Mouse (Mus musculus) liver, embryonic 14.5 days (tissue): ENCODE data around the gene Tcte2. TPM values are rescaled to one million over a fixed set of nuclear protein-coding genes. Genes with fewer than 3 reads are reported as not detected.

ENCODE experiments used
- ATAC-seq: fragments of 200-750 bp; cut with Nextera tagmentation; 2 replicates; pipeline ENCODE4 v1.8.0; 2017; ENCODE audit warnings: moderate number of reproducible peaks, mild to moderate bottlenecking, moderate library complexity; ENCODE audit not compliant: insufficient read depth
- DNase-seq, 3 experiments: peaks; one replicate each; pipeline ENCODE4 v3.0.0-alpha.2; 2012 to 2013; ENCODE audit warnings: low read depth in 3 of 3, low spot score in 3 of 3
- H3K27ac ChIP-seq: fragments of 300-500 bp; sonication (generic); 2 replicates; pipeline ENCODE4 v1.5.1; 2014; ENCODE audit warnings: moderate library complexity, mild to moderate bottlenecking, control low read depth, inconsistent platforms
- H3K27me3 ChIP-seq: fragments of 300-500 bp; sonication (generic); 2 replicates; pipeline ENCODE4 v1.6.1; 2014; ENCODE audit warnings: mild to moderate bottlenecking, low read length, moderate library complexity; ENCODE audit not compliant: control insufficient read depth, insufficient read depth
- H3K36me3 ChIP-seq: fragments of 300-500 bp; sonication (generic); replicated peaks from 2 replicates; pipeline ENCODE4 v1.6.1; 2014; ENCODE audit warnings: low read depth; ENCODE audit not compliant: control insufficient read depth, insufficient read depth
- H3K4me1 ChIP-seq, 2 experiments: fragments of 200-500 bp in 1 of 2; fragments of 300-500 bp in 1 of 2; sonication (generic) in 1 of 2; replicated peaks; 2 replicates each; pipeline ENCODE4 v1.6.1; 2012 to 2014; ENCODE audit warnings: antibody characterized with exemption in 1 of 2, inconsistent platforms in 1 of 2, low read length in 1 of 2; ENCODE audit not compliant: control insufficient read depth in 2 of 2, insufficient read depth in 2 of 2
- H3K4me2 ChIP-seq: fragments of 300-500 bp; sonication (generic); 2 replicates; pipeline ENCODE4 v1.6.1; 2014; ENCODE audit warnings: low read depth, mild to moderate bottlenecking, control low read depth, moderate library complexity
- H3K4me3 ChIP-seq, 2 experiments: fragments of 200-500 bp in 1 of 2; fragments of 300-500 bp in 1 of 2; sonication (generic) in 1 of 2; 2 replicates each; pipeline ENCODE4 v1.5.1; 2012 to 2014; ENCODE audit warnings: low read depth in 2 of 2, low read length in 2 of 2, mild to moderate bottlenecking in 2 of 2, control low read depth in 1 of 2, inconsistent platforms in 1 of 2, moderate library complexity in 1 of 2; ENCODE audit not compliant: insufficient read depth in 1 of 2
- H3K9ac ChIP-seq: fragments of 300-500 bp; sonication (generic); replicated peaks from 2 replicates; pipeline ENCODE4 v1.6.1; 2014; ENCODE audit warnings: mild to moderate bottlenecking, control low read depth, moderate library complexity
- H3K9me3 ChIP-seq: fragments of 300-500 bp; sonication (generic); 2 replicates; pipeline ENCODE4 v1.6.1; 2016; ENCODE audit warnings: low read length, mixed read lengths; ENCODE audit not compliant: control insufficient read depth
- CTCF ChIP-seq: IDR thresholded peaks from 2 replicates; pipeline ENCODE4 v1.5.1; 2016; ENCODE audit warnings: antibody characterized with exemption, low read depth, control low read depth
- EP300 ChIP-seq: IDR thresholded peaks from 2 replicates; pipeline ENCODE4 v1.6.1; 2016; ENCODE audit warnings: antibody characterized with exemption, low read depth
- WGBS: fragments of 180-500 bp; shearing (Covaris S2); extraction: QIAGEN DNeasy Blood & Tissue Kit; methylation state at CpG from one replicate; pipeline ENCODE4 v1.1.7; 2014; ENCODE audit not compliant: insufficient replicate concordance; 5-methylcytosine and 5-hydroxymethylcytosine counted together
- polyA plus RNA-seq, 2 experiments: library from polyadenylated mRNA; depleted of rRNA in 1 of 2; stranded (reverse) in 1 of 2; unstranded in 1 of 2; fragments of >200 nt; fragmentation: Nextera tagmentation in 1 of 2; extraction: Ambion mirVana in 1 of 2; gene quantifications; 2 replicates each; pipeline versions ENCODE4 v1.2.1 to v1.2.3; 2012 to 2014

The Tcte2 gene
- polyA plus RNA-seq, 2 experiments = 0.26 TPM; not detected in 1

GRCm38 (mm10) chr17:13697646-13698045, 64.0 kb downstream of the Tcte2 start:
- H3K36me3 ChIP-seq = no peaks in the 10 kb centered on the region
- H3K27ac ChIP-seq = no peak overlapping the region
- no peak overlapping the region for H3K4me3 ChIP-seq
- no peak overlapping the region for H3K4me2 ChIP-seq
- H3K4me1 ChIP-seq = peaks cover 0 to 8% of the 10 kb centered on the region in 2 experiments; a peak in 2 of 4 replicates
- H3K27me3 ChIP-seq = no peaks in the 10 kb centered on the region
- H3K9ac ChIP-seq = no peak overlapping the region
- ATAC-seq (no peak), DNase-seq (no peak)
- TF ChIP-seq EP300 (no peak), CTCF (no peak)
- 63% methylated on average over 2 of the region's 2 CpGs for WGBS
- H3K9me3 ChIP-seq = no peaks in the 10 kb centered on the region

- DNase-seq = no peak
- ATAC-seq = no peak
Measured at GRCm38 (mm10) chr17:13695881-13696280, 65.7 kb downstream of the Tcte2 start.

GRCm38 (mm10) chr17:13695211-13695610, 66.4 kb downstream of the Tcte2 start:
- no peaks in the 10 kb centered on the region for H3K9me3 ChIP-seq
- TF ChIP-seq CTCF (no peak), EP300 (no peak)
- peaks cover 0 to 6% of the 10 kb centered on the region in 2 experiments; a peak in 2 of 4 replicates for H3K4me1 ChIP-seq
- no peak overlapping the region for H3K4me2 ChIP-seq
- no peak overlapping the region for H3K9ac ChIP-seq
- 56% methylated on average over 2 of the region's 2 CpGs for WGBS
- no peaks in the 10 kb centered on the region for H3K27me3 ChIP-seq
- DNase-seq (no peak), ATAC-seq (no peak)
- H3K4me3 ChIP-seq = no peak overlapping the region
- no peak overlapping the region for H3K27ac ChIP-seq
- no peaks in the 10 kb centered on the region for H3K36me3 ChIP-seq

More at GRCm38 (mm10) chr17:13695881-13696280, 65.7 kb downstream of the Tcte2 start:
- no peak overlapping the region for H3K4me3 ChIP-seq
- no peak for TF ChIP-seq EP300
- no peak for TF ChIP-seq CTCF
- H3K9ac ChIP-seq = no peak overlapping the region
- H3K27ac ChIP-seq = no peak overlapping the region
- H3K4me2 ChIP-seq = no peak overlapping the region
- no peaks in the 10 kb centered on the region for H3K9me3 ChIP-seq
- no peaks in the 10 kb centered on the region for H3K36me3 ChIP-seq
- H3K4me1 ChIP-seq = peaks cover 0 to 8% of the 10 kb centered on the region in 2 experiments; a peak in 2 of 4 replicates
- no peaks in the 10 kb centered on the region for H3K27me3 ChIP-seq
- 58% methylated on average over 5 of the region's 5 CpGs for WGBS

GRCm38 (mm10) chr17:13694181-13694580, 67.4 kb downstream of the Tcte2 start:
- DNase-seq (no peak), ATAC-seq (no peak)
- Histone ChIP-seq H3K27ac (no peak overlapping the region), H3K4me3 (no peak overlapping the region), H3K27me3 (no peaks in the 10 kb centered on the region), H3K36me3 (no peaks in the 10 kb centered on the region), H3K9ac (no peak overlapping the region), H3K4me2 (no peak overlapping the region), H3K9me3 (no peaks in the 10 kb centered on the region), H3K4me1 (peaks cover 0 to 1% of the 10 kb centered on the region in 2 experiments; a peak in 1 of 4 replicates)
- WGBS = 61% methylated on average over 1 of the region's 1 CpGs
- TF ChIP-seq CTCF = no peak
- TF ChIP-seq EP300 = no peak

GRCm38 (mm10) chr17:13687656-13688055, 74.0 kb downstream of the Tcte2 start:
- Histone ChIP-seq H3K9ac (no peak overlapping the region), H3K36me3 (no peaks in the 10 kb centered on the region), H3K4me3 (no peak overlapping the region), H3K4me1 (peaks cover 0 to 16% of the 10 kb centered on the region in 2 experiments; a peak in 2 of 4 replicates), H3K27me3 (no peaks in the 10 kb centered on the region), H3K27ac (no peak overlapping the region), H3K4me2 (no peak overlapping the region), H3K9me3 (no peaks in the 10 kb centered on the region)
- no peak for TF ChIP-seq CTCF
- TF ChIP-seq EP300 = no peak
- ATAC-seq (no peak), DNase-seq (no peak)
- WGBS = 53% methylated on average over 1 of the region's 1 CpGs
